ENCODE assay signal across 17 mouse cellular contexts in genomic region chr12:38435364-38436130, GRCm38 (mm10).
A peak's percentile ranks its signal among the peaks of the same experiment; 100 is the strongest.
DNase-seq lines count a peak whose midpoint lies in the region; ATAC-seq and TF ChIP-seq lines count a peak whose summit lies in the region.
"Had no signal": no experiment of that assay in that cellular context is flagged by ENCODE, and none has a peak within 500 bp of the region (broad histone marks: within the 10 kb centered on the region; RNA-seq: fewer than 3 reads in every experiment).

No protein-coding gene starts in this region.

- no peaks in the 10 kb centered on the region for H3K27me3 ChIP-seq in hindbrain, embryonic 11.5 days (ENCODE audit: control insufficient read depth, insufficient read depth, low read length)
- H3K27me3 ChIP-seq in hindbrain, embryonic 10.5 days (ENCODE audit: insufficient read depth, poor library complexity, severe bottlenecking): no peaks in the 10 kb centered on the region
- H3K27me3 ChIP-seq in forebrain, postnatal 0 days (ENCODE audit: insufficient read depth, low read length): no peaks in the 10 kb centered on the region
- H3K27me3 ChIP-seq in midbrain, embryonic 16.5 days (ENCODE audit: control insufficient read depth, insufficient read depth, low read depth, low read length): no peaks in the 10 kb centered on the region
- H3K27me3 ChIP-seq: limb, embryonic 13.5 days; liver, embryonic 13.5 days had no signal

- WGBS in hindbrain, embryonic 11.5 days: 33% methylated on average over 10 of the region's 10 CpGs
- WGBS in hindbrain, embryonic 10.5 days: 32% methylated on average over 10 of the region's 10 CpGs
- 15% methylated on average over 10 of the region's 10 CpGs for WGBS in forebrain, postnatal 0 days
- 11% methylated on average over 10 of the region's 10 CpGs for WGBS in midbrain, embryonic 16.5 days

- intact Hi-C loops in gastrocnemius, postnatal 36 days (cut with DNase I): no loop called here

- no peak overlapping the region for H3K27ac ChIP-seq in hindbrain, embryonic 11.5 days (ENCODE audit: low read depth, low read length)
- H3K27ac ChIP-seq in hindbrain, embryonic 10.5 days: no peak overlapping the region
- no peak overlapping the region for H3K27ac ChIP-seq in forebrain, postnatal 0 days (ENCODE audit: low read depth, low read length)
- no peak overlapping the region for H3K27ac ChIP-seq in midbrain, embryonic 16.5 days (ENCODE audit: low read length)
- H3K27ac ChIP-seq: kidney, postnatal 0 days; limb, embryonic 13.5 days; liver, embryonic 13.5 days had no signal

- no peaks in the 10 kb centered on the region for H3K9me3 ChIP-seq in hindbrain, embryonic 11.5 days (ENCODE audit: control insufficient read depth, low read length)
- H3K9me3 ChIP-seq in hindbrain, embryonic 10.5 days: no peaks in the 10 kb centered on the region
- H3K9me3 ChIP-seq in forebrain, postnatal 0 days (ENCODE audit: low read length): no peaks in the 10 kb centered on the region
- no peaks in the 10 kb centered on the region for H3K9me3 ChIP-seq in midbrain, embryonic 16.5 days (replicated peaks; ENCODE audit: control insufficient read depth, low read length, poor library complexity, severe bottlenecking)
- H3K9me3 ChIP-seq: limb, embryonic 13.5 days; liver, embryonic 13.5 days had no signal

- no peaks in the 10 kb centered on the region for H3K36me3 ChIP-seq in hindbrain, embryonic 11.5 days (ENCODE audit: control insufficient read depth, insufficient read depth, low read length)
- no peaks in the 10 kb centered on the region for H3K36me3 ChIP-seq in hindbrain, embryonic 10.5 days
- H3K36me3 ChIP-seq in forebrain, postnatal 0 days (ENCODE audit: insufficient read depth): no peaks in the 10 kb centered on the region
- H3K36me3 ChIP-seq in midbrain, embryonic 16.5 days (ENCODE audit: control insufficient read depth, insufficient read depth, low read length): no peaks in the 10 kb centered on the region
- H3K36me3 ChIP-seq: limb, embryonic 13.5 days; liver, embryonic 13.5 days had no signal

- H3K4me2 ChIP-seq in hindbrain, embryonic 11.5 days (replicated peaks; ENCODE audit: low read depth, low read length): no peak overlapping the region
- H3K4me2 ChIP-seq in forebrain, postnatal 0 days (ENCODE audit: low read depth): no peak overlapping the region
- H3K4me2 ChIP-seq in midbrain, embryonic 16.5 days (ENCODE audit: low read length): no peak overlapping the region
- H3K4me2 ChIP-seq: heart, embryonic 11.5 days; limb, embryonic 13.5 days; liver, embryonic 13.5 days; lung, embryonic 14.5 days had no signal

- H3K4me3 ChIP-seq in hindbrain, embryonic 11.5 days (ENCODE audit: low read depth, low read length): no peak overlapping the region
- H3K4me3 ChIP-seq in hindbrain, embryonic 10.5 days: no peak overlapping the region
- no peak overlapping the region for H3K4me3 ChIP-seq in forebrain, postnatal 0 days (ENCODE audit: low read depth, low read length)
- H3K4me3 ChIP-seq in midbrain, embryonic 16.5 days (ENCODE audit: low read depth, low read length): no peak overlapping the region
- H3K4me3 ChIP-seq: limb, embryonic 13.5 days; liver, embryonic 13.5 days had no signal

- TF ChIP-seq CTCF in forebrain, postnatal 0 days (IDR thresholded peaks at IDR 0.05; ENCODE audit: low read depth): no peak

- no peaks in the 10 kb centered on the region for H3K4me1 ChIP-seq in hindbrain, embryonic 11.5 days (replicated peaks; ENCODE audit: control insufficient read depth, insufficient read depth, low read length)
- peaks cover 5% of the 10 kb centered on the region; the same call in 1 of the 2 replicates for H3K4me1 ChIP-seq in hindbrain, embryonic 10.5 days (replicated peaks)
- no peaks in the 10 kb centered on the region for H3K4me1 ChIP-seq in forebrain, postnatal 0 days (ENCODE audit: insufficient read depth)
- H3K4me1 ChIP-seq in midbrain, embryonic 16.5 days (ENCODE audit: control insufficient read depth, insufficient read depth, low read length): no peaks in the 10 kb centered on the region
- H3K4me1 ChIP-seq: limb, embryonic 13.5 days; liver, embryonic 13.5 days had no signal

- peak; percentile 82 for ATAC-seq in hindbrain, embryonic 11.5 days (ENCODE audit: low FRiP score)
- ATAC-seq in forebrain, postnatal 0 days: peak; percentile 51; the same call in 1 of the 2 replicates
- ATAC-seq in midbrain, embryonic 16.5 days: peak; percentile 90

- H3K9ac ChIP-seq in hindbrain, embryonic 11.5 days (ENCODE audit: low read depth, low read length): no peak overlapping the region
- no peak overlapping the region for H3K9ac ChIP-seq in forebrain, postnatal 0 days
- no peak overlapping the region for H3K9ac ChIP-seq in midbrain, embryonic 16.5 days (ENCODE audit: low read depth, low read length)
- H3K9ac ChIP-seq: limb, embryonic 13.5 days; liver, embryonic 13.5 days; lung, embryonic 14.5 days had no signal

- DNase-seq in hindbrain, embryonic 11.5 days (ENCODE audit: low spot score): peak; percentile 17
- no peak for DNase-seq in hindbrain, embryonic 10.5 days (ENCODE audit: low spot score)
- peak; percentile 6 for DNase-seq in R1 (ENCODE audit: low read depth, low spot score)
- DNase-seq in forebrain, postnatal 0 days: peak; percentile 20
- DNase-seq in right cerebral cortex, adult 18-20 months: no peak
- DNase-seq in gastrocnemius, postnatal 36 days: no peak
- DNase-seq in adrenal gland, adult 2 months: no peak
- DNase-seq: cerebellum, adult 9-11 months; heart, postnatal 10 days; kidney, adult 18-20 months; liver, embryonic 13.5 days; lung, embryonic 14.5 days; lung, postnatal 36 days had no signal

Comparison
In these comparisons a context has a peak if more than half of its experiments do, and no peak if none do; other contexts are left out.
1. DNase-seq: peak in hindbrain, embryonic 11.5 days (single experiment), R1 (single experiment) and forebrain, postnatal 0 days (single experiment); none in hindbrain, embryonic 10.5 days (single experiment), right cerebral cortex, adult 18-20 months (single experiment), gastrocnemius, postnatal 36 days (0 of 2) and adrenal gland, adult 2 months (single experiment).
2. Peak in every context shown above with its lines, with median percentiles within 50 percentile points of each other: ATAC-seq.